Mouse (Mus musculus) forebrain, postnatal 0 days (tissue): Measurements from ENCODE around the gene Vmn2r89. TPM values are rescaled to one million over a fixed set of nuclear protein-coding genes. Genes with fewer than 3 reads are reported as not detected.

Source experiments
- ATAC-seq: fragments of 200-750 bp; cut with Nextera tagmentation; 2 replicates; pipeline ENCODE4 v1.8.0; 2017; ENCODE audit warnings: mild to moderate bottlenecking, moderate library complexity
- DNase-seq: peaks from one replicate; pipeline ENCODE4 v3.0.0-alpha.2; 2015
- H3K27ac ChIP-seq: fragments of 300-500 bp; sonication (generic); 2 replicates; pipeline ENCODE4 v1.5.1; 2014; ENCODE audit warnings: low read depth, mild to moderate bottlenecking, antibody characterized with exemption, low read length, moderate library complexity, mixed read lengths
- H3K27me3 ChIP-seq: fragments of 300-500 bp; sonication (generic); 2 replicates; pipeline ENCODE4 v1.6.1; 2014; ENCODE audit warnings: mild to moderate bottlenecking, low read length, mixed read lengths; ENCODE audit not compliant: insufficient read depth
- H3K36me3 ChIP-seq: fragments of 300-500 bp; sonication (generic); 2 replicates; pipeline ENCODE4 v1.6.1; 2014; ENCODE audit warnings: mild to moderate bottlenecking, moderate library complexity; ENCODE audit not compliant: insufficient read depth
- H3K4me1 ChIP-seq: fragments of 300-500 bp; sonication (generic); 2 replicates; pipeline ENCODE4 v1.6.1; 2014; ENCODE audit warnings: antibody characterized with exemption; ENCODE audit not compliant: insufficient read depth
- H3K4me2 ChIP-seq: fragments of 300-500 bp; sonication (generic); 2 replicates; pipeline ENCODE4 v1.6.1; 2014; ENCODE audit warnings: low read depth, mild to moderate bottlenecking, moderate library complexity
- H3K4me3 ChIP-seq: fragments of 300-500 bp; sonication (generic); 2 replicates; pipeline ENCODE4 v1.5.1; 2014; ENCODE audit warnings: low read depth, low read length, mixed read lengths
- H3K9ac ChIP-seq: fragments of 300-500 bp; sonication (generic); 2 replicates; pipeline ENCODE4 v1.6.1; 2014; ENCODE audit warnings: mild to moderate bottlenecking
- H3K9me3 ChIP-seq: fragments of 300-500 bp; sonication (generic); 2 replicates; pipeline ENCODE4 v1.6.1; 2016; ENCODE audit warnings: low read length
- CTCF ChIP-seq: sonication (generic); IDR thresholded peaks from 2 replicates; pipeline ENCODE4 v1.5.1; 2016; ENCODE audit warnings: antibody characterized with exemption, control low read depth, low read depth
- WGBS: fragments of 180-500 bp; shearing (Covaris S2); extraction: QIAGEN DNeasy Blood & Tissue Kit; methylation state at CpG from one replicate; pipeline ENCODE4 v1.1.7; 2014; 5-methylcytosine and 5-hydroxymethylcytosine counted together
- polyA plus RNA-seq: library from polyadenylated mRNA; unstranded; fragments of >200 nt; fragmentation: Nextera tagmentation; extraction: Ambion mirVana; gene quantifications from 2 replicates; pipeline ENCODE4 v1.2.1, GENCODE M21; 2015
- total RNA-seq: library from RNA; depleted of rRNA; stranded (reverse); fragments of >200 nt; gene quantifications from 2 replicates; pipeline ENCODE4 v1.2.3, GENCODE M21; 2014; rRNA removed

Vmn2r89 gene
- total and polyA plus RNA-seq, 2 experiments from 2014 or later = not detected

DNA sequence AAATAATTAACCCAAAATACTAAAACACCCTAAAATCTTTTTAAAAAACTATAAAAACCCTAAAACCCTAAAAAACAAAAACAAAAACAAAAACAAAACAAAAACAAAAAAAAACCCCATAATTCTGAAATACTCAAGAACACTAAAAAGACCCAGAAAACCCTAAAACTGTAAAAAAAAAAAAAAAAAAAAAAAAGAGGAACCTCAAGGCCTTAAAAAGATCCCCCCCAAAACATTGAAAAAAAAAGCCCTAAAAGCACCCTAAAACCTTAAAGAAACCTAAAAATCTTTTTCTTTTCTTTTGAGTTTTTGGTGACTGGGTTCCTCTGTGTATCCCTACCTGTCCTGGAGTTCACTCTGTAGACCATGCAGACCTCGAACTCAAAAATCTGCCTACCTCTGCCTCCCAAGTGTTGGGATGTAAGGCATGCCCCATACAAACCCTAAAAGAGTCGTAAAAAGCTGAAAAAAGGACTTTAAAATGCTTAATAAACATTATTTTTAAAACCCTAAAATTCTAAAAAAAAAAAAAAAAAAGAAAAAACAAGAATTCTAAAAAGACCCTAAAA lies 48.1 kb downstream of the Vmn2r89 start:
- ATAC-seq (no peak), DNase-seq (no peak)
- no peak for TF ChIP-seq CTCF
- Histone ChIP-seq H3K9me3 (no peaks in the 10 kb centered on the region), H3K9ac (no peak overlapping the region), H3K36me3 (no peaks in the 10 kb centered on the region), H3K27me3 (no peaks in the 10 kb centered on the region), H3K4me1 (no peaks in the 10 kb centered on the region), H3K4me3 (no peak overlapping the region), H3K27ac (no peak overlapping the region), H3K4me2 (no peak overlapping the region)
- 86% methylated on average over 2 of the region's 2 CpGs for WGBS

DNA sequence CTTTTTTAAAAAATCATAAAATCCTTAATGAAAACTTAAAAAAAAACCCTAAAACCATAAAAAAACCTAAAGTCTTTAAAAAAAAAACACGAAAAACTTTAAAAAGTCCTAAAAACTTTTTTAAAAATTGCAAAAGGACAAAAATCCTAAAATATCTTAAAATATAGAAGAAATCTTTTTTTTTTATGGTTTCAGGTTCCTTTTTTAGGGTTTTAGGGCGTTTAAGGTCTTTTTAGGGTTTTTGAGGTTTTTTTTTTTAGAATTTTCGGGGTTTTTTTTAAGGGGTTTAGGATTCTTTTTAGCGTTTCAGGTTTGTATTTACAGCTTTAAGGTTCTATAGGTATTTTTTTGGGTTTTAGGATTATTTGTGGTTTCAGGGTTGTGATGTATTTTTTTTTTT lies 48.8 kb downstream of the Vmn2r89 start:
- H3K27me3 ChIP-seq = no peaks in the 10 kb centered on the region
- no peaks in the 10 kb centered on the region for H3K9me3 ChIP-seq
- H3K9ac ChIP-seq = no peak overlapping the region
- no peak overlapping the region for H3K27ac ChIP-seq
- ATAC-seq = no peak
- H3K4me3 ChIP-seq = no peak overlapping the region
- H3K4me1 ChIP-seq = no peaks in the 10 kb centered on the region
- 94% methylated on average over 4 of the region's 4 CpGs for WGBS
- DNase-seq = no peak
- H3K36me3 ChIP-seq = no peaks in the 10 kb centered on the region
- no peak for TF ChIP-seq CTCF
- H3K4me2 ChIP-seq = no peak overlapping the region

DNA sequence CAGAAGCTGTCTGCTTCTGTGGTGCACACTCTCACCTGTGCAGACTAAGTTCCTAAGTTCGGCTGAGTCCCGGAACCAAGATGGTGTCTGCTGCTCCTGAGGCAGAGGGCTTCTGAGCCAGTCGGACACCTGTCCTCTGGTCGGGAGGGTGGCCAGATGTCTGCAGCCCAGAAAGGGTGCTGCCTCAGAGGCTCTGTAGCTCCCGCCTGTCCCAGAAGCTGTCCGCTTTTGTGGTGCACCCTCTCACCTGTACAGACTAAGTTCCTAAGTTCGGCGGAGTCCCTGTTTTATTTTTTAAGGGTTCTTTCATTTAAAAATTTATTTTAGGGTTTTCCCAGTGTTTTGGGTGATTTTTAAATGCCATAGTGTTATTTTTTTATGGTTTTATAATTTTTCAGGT lies 55.8 kb downstream of the Vmn2r89 start:
- ATAC-seq (no peak), DNase-seq (no peak)
- no peak overlapping the region for H3K4me3 ChIP-seq
- H3K27me3 ChIP-seq = no peaks in the 10 kb centered on the region
- no peaks in the 10 kb centered on the region for H3K9me3 ChIP-seq
- no peaks in the 10 kb centered on the region for H3K36me3 ChIP-seq
- H3K9ac ChIP-seq = no peak overlapping the region
- 98% methylated on average over 8 of the region's 8 CpGs for WGBS
- no peak overlapping the region for H3K27ac ChIP-seq
- H3K4me2 ChIP-seq = no peak overlapping the region
- H3K4me1 ChIP-seq = no peaks in the 10 kb centered on the region
- no peak for TF ChIP-seq CTCF

Other genes starting within 250 kb of the Vmn2r89 start
- not detected in 2 replicates for gene Ear14, start 248.5 kb upstream of the Vmn2r89 start, total RNA-seq
- not detected in 2 replicates for gene Ear14, start 248.5 kb upstream of the Vmn2r89 start, polyA plus RNA-seq
- not detected in 2 replicates for gene Rnase2a, start 195.7 kb upstream of the Vmn2r89 start, total RNA-seq
- not detected in 2 replicates for gene Rnase2a, start 195.7 kb upstream of the Vmn2r89 start, polyA plus RNA-seq
- gene Gm7247, start 90.1 kb upstream of the Vmn2r89 start, total RNA-seq = not detected in 2 replicates
- not detected in 2 replicates for gene Gm7247, start 90.1 kb upstream of the Vmn2r89 start, polyA plus RNA-seq
- gene Vmn2r88, start 41.0 kb upstream of the Vmn2r89 start, total RNA-seq = not detected in 2 replicates
- gene Vmn2r88, start 41.0 kb upstream of the Vmn2r89 start, polyA plus RNA-seq = not detected in 2 replicates
- gene Gm5622, start 100.9 kb downstream of the Vmn2r89 start, total RNA-seq = not detected in 2 replicates
- gene Gm5622, start 100.9 kb downstream of the Vmn2r89 start, polyA plus RNA-seq = not detected in 2 replicates
- gene Gm17175, start 122.2 kb downstream of the Vmn2r89 start, total RNA-seq = not detected in 2 replicates
- not detected in 2 replicates for gene Gm17175, start 122.2 kb downstream of the Vmn2r89 start, polyA plus RNA-seq
- gene Gm17174, start 140.3 kb downstream of the Vmn2r89 start, total RNA-seq = not detected in 2 replicates
- not detected in 2 replicates for gene Gm17174, start 140.3 kb downstream of the Vmn2r89 start, polyA plus RNA-seq
- not detected in 2 replicates for gene Gm17078, start 159.5 kb downstream of the Vmn2r89 start, total RNA-seq
- not detected in 2 replicates for gene Gm17078, start 159.5 kb downstream of the Vmn2r89 start, polyA plus RNA-seq
- not detected in 2 replicates for gene Gm4181, start 183.8 kb downstream of the Vmn2r89 start, total RNA-seq
- not detected in 2 replicates for gene Gm4181, start 183.8 kb downstream of the Vmn2r89 start, polyA plus RNA-seq
- not detected in 2 replicates for gene Gm17079, start 243.6 kb downstream of the Vmn2r89 start, total RNA-seq
- not detected in 2 replicates for gene Gm17079, start 243.6 kb downstream of the Vmn2r89 start, polyA plus RNA-seq